Mouse (Mus musculus) embryo, embryonic 11.5 days (tissue): ENCODE measurements around the gene Galc.
"Not testable (repeated sequence)": the region's sequence is repeated elsewhere in the genome, so short reads cannot be mapped to it uniquely, and the experiment has no call there.

Experiments
- DNase-seq: peaks from one replicate; pipeline ENCODE4 v3.0.0-alpha.2; 2012; ENCODE audit warnings: low read depth, low spot score

Galc gene

DNA sequence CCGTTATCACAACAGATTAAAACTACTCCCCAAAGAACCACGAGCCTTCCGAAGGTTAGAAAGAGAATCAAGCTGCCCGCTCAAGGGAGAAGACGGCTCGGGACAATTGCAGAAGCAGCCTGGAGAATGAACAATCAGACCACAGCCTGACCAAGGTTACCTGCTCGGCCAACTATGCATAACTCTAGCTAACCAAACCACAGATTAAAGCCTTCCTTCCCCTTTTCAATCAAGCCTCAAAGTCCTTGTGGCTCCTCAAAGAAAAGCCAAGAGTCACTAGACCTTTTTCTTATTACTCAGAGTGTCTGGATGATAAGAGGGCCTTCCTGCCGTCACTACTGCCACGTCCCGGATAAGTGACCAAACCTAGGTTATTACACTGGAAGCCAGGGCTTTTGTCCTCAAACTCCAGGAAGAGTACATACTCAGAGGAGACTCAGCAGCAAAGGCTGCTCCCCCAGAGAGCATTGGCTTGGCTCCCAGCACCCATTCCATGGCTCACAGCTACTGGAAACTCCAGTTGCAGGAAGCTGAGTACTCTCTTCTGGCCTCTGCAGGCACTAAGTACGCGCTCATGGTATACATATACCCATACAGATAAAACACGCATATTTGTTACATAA is 3.8 kb downstream of the Galc start:
- no peak for DNase-seq

DNA sequence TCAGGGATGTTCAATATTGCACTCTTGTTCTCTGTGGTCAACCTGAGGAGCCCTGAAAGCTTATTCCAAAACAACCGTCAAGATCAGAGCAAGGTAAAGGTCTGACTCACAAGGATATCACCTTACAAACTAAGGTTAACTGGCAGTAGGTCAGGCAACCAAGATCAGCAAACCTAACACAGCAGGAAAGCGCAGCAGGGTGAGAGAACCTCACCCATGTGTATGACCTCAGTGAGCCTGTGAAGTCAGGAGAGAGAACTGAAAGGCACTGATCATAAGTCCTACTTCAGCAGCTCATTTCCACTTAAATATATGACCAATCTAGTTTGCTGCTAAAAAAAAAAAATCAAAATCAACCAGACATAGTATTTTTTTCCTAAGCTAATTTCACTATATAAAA is 6.8 kb downstream of the Galc start:
- DNase-seq = no peak

DNA sequence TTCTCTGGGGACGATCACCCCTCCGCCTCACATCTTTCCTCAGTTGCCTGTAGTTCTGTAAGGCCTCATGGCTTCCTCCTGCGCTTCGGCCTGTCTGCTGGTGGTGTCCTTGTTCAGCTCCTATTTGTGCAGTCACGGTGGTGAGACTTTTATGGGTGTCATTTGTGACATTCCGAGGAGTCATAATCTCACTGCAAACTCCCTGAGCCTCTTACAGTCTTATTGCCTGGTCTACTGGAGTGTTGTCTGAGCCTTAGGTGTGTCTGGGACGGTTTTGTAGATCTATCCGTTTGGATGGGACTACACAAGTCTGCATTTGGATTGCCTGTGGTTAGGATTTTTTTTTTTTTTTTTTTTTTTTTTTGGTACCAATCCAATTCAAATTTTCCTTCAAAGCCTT is 8.9 kb downstream of the Galc start:
- DNase-seq = no peak

DNA sequence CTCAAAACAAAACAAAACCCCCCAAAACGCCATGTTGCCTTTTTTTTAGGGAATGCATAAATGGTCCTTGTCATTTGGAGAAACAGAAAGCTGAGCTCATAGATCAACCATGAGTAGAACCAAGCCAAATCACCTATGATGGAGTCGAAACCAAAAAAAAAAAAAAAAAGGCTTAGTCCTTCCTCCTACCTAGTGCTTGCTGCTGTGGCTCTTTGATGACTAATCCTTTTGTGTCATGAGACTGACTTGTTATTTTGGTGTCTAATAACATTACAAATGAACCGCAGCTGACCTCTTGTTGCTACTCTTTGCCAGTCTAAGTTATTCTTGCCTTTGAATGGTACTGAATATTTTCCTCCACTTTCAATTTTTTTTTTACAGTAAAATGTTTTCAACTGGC is 9.6 kb downstream of the Galc start:
- no peak for DNase-seq

DNA sequence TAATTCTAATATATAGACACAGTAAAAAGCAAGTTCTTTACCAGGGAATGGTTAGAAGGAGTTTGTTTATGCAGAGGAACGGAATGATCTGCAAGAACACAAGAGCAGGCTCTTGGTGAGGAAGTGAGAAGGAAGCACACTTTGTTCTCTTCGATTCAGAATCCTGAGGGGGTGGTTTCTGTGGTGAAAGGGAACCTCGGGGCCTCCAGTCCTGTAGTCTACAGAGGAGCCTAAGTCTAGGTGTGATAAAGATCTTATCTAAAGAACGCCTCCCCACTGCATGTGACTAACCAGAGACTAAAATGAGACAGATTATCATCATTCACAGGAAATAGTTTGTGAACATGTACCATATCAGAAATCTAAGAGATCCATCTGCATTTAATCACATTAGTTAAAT is 12.4 kb downstream of the Galc start:
- no peak for DNase-seq

DNA sequence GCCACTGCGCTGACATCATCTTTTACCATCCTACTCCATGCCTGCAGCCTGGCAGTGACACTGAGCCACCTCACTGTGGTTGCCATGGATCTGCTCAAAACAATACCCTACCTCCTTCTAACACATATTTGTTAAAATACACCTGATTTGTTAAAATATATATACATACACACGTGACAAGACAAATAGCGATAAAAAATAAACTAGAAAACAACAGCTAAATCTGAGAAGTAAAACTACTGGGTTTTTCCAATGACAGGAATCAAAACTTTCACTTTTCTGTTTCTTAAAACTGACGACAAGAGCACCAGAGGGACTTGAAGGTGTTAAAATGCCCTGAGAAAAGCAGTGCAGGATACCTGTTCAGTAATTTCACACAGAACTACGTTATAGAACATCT is 14.4 kb downstream of the Galc start:
- no peak for DNase-seq

DNA sequence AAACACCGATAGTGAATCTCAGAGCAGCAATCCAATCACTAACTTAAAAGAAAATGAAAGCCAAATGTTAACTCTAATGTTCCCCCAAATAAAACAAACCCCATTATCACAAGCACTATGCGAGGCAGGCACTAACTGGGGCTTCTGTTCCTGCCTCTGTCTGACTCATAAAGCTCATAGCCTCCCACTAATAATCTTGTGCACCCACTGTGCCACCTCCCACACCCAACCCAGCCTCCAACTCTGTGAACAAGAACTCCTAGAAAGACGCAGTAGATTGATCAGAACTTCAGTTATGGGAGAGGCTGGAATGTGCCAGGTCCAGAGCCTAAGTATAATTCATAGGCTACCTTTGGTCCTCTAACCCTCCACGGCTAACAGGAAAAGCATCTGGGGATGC is 15.1 kb downstream of the Galc start:
- no peak for DNase-seq

DNA sequence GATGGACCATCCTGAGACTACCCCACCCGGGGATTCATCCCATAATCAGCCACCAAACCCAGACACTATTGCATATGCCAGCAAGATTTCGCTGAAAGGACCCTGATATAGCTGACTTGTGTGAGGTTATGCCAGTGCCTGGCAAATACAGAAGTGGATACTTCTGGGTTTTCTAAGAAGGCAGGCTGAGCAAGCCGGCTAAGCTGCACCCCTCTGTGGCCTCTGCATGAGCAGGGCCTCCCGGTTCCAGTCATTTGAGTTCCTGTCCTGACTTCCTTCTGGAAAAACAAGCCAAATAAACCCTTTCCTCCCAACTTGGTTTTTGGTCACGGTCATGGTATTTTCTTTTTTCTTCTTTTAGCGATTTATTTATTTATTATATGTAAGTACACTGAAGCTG is 20.8 kb downstream of the Galc start:
- DNase-seq = not testable (repeated sequence)

DNA sequence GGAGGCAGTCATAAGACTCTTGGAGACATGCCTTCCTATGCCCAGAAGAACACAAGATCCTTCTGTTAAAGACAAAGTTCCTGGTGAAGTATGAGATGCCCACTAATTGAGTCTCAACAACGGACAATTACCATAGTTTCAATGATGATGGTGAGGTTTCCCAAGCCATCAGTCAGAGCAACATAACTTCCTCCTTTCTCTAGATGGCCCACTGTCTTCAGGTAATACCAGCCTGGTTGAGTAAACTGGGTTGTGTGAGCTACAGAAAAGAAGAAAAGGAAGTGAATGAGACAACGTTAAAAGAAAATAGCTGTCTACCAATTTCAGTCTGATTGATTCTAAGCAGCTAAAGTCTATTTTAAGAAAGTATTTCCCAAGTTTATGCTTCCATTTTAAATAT is 32.2 kb downstream of the Galc start:
- no peak for DNase-seq

DNA sequence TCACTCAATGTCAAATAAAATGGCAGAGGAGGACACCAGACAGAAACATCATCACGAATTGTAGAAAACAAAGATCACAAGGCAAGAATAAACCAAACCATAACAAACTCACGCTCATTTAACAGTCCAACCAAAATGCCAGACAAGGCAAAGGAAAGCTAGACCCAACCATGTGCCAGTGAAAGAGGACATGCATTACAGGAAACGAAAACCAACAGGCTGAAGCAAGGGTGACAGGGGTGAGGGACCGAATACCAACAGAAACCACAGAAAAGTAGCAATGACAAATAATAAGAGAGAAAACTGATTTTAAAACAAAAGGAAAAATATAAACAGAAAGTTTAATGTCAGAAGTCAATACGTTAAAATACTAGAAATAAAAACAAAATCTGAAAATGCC is 36.0 kb downstream of the Galc start:
- DNase-seq = no peak

DNA sequence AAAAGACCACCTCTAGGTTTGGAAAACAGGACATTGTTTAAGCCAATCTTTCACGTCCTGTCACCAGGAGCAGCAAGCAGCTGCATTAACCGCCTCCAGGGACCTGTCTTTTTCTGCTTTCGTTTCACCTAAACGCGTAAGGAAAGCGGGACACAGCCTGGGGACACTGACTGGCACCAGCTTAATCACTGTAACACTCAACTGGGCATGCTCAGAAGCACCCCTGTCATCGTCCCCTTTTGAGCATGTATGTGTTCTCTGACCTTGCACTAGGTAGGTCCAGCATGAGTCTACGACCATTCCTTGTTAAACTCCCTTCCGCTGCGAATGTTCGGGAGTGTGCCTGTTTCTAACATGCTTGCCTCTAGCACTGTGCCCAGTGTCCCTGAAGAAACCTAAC is 42.8 kb downstream of the Galc start:
- no peak for DNase-seq

DNA sequence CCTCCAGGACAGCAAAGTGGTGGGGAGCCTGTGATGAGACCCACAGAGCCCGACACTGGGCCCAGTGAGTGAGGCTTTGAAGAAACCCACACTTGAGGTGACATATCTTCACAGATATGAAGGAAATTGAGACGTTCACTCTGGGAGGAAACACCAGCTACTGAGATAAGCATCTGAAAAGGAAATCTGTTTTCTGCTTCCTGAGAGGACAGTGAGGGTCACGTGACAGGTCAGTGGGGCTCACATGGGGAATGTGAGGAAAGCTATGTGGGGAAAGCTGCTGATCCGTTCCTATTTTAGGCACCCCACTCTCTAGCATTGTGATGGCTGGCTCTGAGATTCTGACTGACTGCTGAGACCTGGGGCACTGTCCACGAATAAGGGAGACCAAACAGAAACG is 43.7 kb downstream of the Galc start:
- no peak for DNase-seq

DNA sequence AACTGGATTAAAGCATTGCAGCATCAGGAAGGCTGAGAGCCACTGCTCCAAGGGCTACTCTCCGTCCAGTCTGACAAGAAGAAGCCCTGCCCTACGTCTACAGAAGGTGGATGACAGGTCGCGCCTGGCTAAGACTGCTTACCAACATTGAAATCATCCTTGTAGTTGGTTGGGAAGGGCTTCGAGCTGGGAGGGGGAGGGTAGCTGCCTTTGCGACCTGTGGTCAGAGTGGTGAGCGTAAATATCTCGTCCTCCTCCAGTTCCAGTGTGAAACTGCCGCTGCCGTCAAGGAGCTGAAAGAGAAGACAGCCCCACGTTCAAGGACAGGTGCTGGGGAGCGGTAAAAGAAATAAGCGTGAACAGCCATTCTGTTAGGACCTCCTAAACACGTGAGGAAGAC is 45.1 kb downstream of the Galc start:
- DNase-seq = no peak

DNA sequence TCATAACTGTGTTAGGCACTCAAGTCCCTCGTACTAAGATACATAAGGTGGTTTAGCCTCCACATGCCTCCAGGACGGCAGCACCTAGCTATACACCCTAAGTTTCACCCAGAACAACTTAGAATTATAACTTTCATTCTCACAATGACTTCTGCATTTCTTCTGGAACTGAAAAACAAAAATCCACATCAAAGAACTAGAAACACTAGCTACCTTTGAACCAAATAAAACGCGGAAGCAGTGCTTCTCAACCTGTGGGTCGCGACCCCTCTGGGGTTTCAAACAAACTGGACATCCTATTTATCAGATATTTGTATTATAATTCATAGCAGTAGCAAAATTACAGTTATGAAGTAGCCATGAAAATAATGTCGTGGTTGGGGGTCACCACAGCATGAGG is 45.5 kb downstream of the Galc start:
- DNase-seq = no peak

DNA sequence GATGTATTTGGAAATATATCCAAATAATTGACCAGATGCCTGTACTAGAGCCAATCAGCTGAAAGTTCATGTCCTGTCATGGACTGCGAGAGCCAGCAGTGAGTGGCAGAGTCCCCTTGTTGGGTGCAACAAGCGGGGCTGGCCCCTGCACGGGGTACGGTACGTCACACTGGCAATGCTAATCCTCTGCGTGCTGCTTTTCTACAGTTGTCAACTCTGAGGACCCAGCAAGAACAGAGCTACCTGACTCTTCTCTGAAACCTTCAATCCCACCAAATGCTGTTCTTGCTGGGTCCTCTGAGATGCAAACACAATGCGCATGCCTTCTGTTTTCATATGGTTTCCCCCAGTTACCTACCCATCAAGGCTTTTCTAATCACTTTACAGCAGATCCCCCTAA is 45.9 kb downstream of the Galc start:
- no peak for DNase-seq

DNA sequence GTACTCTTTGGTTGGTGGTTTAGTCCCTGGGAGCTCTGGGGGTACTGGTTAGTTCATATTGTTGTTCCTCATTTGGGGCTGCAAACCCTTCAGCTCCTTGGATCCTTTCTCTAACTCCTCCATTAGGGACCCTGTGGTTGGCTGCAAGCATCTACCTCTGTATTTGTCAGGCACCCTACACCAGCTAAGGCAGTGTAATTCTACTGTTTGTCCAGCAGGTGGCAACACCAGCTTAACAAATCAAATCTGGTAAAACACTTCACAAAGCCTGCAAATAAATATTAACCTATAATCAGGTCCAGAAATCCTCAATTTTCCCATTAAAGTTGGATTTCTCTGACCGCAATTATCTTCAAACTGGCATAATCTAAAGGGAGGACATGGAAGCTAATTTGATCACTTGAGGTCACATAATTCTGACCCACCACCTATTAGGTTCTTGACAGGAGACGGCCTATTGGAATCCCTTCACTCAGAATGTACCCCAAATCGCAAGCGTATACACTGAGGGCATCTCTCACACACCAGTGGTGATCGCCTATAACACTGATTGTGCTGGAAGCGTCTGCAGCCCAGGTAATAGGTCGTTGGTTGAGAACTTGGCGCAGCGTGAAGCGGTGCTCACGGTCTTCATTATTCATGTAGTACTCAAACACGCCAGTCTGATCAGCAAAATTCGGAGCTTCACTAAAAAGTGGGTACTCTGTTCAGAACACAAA is 46.6 kb downstream of the Galc start:
- DNase-seq = peak; percentile 37

DNA sequence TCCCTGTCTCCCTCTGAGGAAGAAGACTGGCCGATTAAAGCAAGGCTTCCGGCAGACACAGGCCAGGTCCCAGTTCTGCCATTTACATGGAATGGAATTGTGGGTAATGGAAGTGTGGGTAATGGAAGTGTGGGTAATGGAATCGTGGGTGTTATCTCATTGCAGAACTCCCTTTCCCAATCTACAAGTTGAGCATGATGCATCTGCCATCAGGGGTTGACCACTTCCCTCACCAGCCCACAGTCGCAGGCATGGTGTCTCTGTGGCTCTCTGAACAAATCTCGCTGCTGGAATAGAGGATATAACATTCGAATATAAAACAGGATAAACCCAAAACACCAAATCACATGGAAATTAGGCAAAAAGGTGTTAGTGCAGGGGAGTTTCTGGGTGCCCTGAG is 48.8 kb downstream of the Galc start:
- DNase-seq = no peak

DNA sequence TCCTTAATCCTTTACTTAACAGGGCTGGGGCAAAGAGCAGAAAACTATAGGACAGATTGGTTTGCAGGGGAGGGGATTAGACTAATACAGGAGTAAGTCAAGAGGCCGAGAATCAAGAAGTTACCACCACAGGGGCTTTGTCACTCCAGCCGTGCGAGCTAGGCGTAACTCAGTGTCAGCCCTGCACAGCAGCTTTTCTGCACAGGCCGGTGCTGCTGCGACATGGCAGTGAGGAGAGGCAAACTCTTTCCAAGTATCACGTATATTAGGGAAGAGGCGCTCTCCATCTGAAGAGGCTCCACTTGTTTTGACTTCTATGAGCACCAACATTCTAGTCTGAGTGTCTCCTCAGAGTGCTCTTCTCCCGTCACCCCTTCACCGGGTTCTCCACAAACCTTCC is 51.2 kb downstream of the Galc start:
- DNase-seq = no peak

DNA sequence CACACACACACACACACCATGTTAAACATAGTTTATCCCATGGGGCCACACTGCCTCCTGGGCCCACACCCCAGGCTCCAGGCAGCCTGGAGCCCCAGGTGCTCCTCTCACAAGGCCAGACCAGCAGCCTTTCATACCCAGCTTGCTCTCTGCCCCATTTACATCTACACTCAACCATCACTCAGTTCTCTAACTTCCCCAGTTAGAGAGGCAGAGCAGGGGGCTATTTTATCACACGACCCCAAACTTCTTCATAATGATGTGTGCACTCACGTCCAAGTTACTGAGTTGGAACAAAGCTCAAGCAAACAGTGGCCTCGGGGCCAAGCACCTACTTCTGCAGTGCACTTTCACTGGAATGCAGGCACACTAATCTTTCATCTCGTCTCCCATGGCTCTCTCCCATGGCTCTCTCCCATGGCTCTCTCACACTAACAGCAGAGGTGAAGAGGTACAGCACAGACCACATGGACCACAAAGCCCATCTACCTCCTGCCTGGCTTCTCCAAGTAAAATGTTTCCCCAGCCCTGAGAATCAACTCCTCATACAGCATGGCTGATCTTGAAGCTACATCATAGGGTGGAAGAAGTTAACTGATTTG is 53.7 kb downstream of the Galc start:
- DNase-seq = no peak

DNA sequence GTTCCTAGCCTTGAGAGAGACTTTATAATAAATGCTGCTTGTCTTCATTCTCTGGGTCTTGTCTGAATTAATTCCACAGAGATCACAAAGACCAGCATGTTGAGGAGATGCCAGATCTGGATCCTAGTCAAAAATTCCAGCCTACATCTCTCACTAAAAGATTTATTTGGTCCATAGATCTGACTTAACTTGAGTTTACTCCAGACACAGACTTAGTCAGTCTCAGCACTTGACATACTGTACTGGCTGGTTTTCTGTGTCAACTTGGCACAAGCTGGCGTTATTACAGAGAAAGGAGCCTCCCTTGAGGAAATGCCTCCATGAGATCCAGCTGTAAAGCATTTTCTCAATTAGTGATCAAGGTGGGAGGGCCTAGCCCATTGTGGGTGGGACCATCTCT is 61.9 kb downstream of the Galc start:
- no peak for DNase-seq

DNA sequence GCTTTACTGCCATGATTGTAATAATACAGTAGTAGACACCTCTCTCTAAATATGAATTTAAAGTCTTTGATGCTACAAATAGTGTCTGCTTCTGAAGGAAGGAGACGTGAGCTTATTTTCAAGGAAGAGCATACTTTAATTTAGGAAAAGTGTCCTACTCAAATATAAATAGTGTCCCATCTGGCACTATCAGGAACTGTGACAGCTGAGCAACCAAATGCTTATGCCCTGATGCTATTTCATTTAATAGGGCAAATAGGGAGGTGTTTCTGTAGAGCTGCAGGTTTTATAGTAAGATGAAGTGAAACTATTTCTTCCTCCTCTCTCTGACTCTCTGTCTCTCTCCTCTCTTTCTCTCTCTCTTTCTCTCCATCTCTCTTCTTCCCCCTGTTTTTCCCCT is 69.1 kb downstream of the Galc start:
- DNase-seq = no peak

DNA sequence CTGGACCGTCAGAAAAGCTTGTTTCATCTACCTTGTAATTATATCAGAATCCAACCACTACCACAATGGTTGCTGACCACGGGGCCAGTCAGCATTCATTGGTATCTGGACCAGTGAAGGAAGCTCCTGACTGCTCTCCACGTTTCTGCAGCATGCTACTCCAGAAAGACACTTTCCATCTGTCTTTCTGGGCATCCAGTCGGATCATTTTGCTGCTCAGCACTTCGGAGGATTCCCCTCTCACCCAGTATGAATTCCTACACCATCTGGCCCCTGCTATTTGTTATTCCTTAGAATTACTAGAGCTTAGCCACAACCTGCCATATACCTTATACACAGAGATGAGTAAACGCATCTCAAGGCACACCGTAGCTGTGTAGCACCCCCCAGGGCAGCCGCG is 70.2 kb downstream of the Galc start:
- no peak for DNase-seq

DNA sequence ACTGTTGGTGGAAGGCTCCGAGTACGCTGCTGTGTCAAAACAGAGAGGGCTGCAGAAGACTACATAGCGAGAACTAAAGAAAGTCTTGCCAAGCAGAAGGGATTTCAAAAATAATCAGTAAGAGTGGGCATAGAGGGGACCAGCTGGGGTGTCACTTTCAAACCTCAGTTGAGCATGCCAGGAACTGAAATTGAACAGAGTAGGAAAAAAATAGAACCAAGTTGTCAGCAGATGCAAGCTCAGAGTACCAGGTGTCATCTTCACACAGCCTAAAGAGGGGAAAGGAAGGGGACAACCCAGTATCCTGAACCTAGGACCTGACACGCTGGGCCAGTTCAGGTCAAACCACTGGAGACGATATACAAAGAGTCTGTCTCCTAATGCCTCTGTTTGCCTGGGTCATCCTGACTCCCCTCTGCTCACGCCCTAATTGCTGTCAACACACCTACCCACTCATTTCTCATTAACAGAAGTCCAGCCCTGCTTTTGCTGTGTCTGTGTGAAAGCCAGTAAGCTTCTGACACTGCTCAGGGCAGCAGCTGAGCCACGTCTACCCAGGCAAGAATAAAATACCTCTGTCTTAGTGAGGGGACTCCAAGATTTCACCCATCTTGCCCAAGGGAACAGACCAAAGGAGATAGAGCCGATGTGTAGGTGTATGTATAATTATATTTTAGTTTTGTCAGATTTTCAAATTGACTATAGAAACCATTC is 71.9 kb downstream of the Galc start:
- DNase-seq = no peak
